Mouse (Mus musculus): ENCODE measurements at regions not wholly inside any gene's neighbourhood (a gene's known extent, or its start where the extent isn't known, plus 50 kb on each side); places are given as distances from the start of the nearest gene placed in this dataset.

- no peak for DNase-seq (ENCODE audit: low read depth, low spot score)
Measured at GRCm38 (mm10) chr9:24942943-24943342, 146.3 kb upstream of the Gm10181 start.

- DNase-seq (ENCODE audit: low read depth, low spot score) = peak; percentile 82
Measured at GRCm38 (mm10) chr9:24943830-24944229, 145.4 kb upstream of the Gm10181 start.

GRCm38 (mm10) chr9:24952516-24952915, 136.7 kb upstream of the Gm10181 start:
- DNase-seq (ENCODE audit: low read depth, low spot score) = peak; percentile 17

DNA sequence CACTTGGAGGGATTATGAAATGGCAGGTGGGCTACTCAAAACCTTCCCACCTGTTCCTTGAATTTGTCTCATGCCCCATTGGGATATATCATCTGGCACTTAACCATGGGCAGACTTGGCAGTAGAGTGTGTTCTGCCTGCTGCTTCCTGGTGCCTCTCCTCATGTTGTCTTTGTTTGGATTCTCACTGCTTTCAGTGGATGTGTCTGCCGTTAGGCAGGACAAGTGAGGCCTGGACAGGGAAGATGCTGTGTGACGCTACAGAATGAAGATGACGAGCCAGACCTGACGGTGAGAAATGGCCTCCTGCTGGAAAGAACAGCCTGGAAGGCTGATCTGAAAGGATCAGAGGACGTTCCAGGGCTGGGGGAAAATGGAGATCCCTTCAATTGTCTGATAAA, 133.6 kb upstream of the Gm10181 start:
- DNase-seq (ENCODE audit: low read depth, low spot score) = no peak

- no peak for DNase-seq (ENCODE audit: low read depth, low spot score)
Measured at GRCm38 (mm10) chr9:24956566-24956965, 132.7 kb upstream of the Gm10181 start.

DNA sequence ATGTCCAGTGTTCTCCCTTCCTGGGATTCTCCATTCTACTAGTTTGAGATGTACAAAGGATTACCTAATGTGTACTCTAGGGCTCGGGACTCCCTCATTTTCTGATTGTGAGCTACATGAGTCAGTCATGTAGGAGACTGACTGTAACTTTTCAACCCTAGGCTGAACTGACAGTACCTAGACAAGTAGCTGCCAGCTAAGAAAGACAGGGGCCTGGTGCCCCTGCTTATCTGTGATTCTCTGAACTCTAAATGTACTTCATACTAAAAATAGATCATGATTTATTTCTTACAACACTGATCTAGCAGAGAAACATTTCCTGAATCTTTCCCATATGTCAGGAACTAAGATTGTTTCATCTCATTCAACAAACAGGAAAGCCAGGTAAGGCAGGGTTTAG, 125.9 kb upstream of the Gm10181 start:
- DNase-seq (ENCODE audit: low read depth, low spot score) = no peak

- no peak for DNase-seq (ENCODE audit: low read depth, low spot score)
Measured at GRCm38 (mm10) chr9:24967571-24967970, 121.7 kb upstream of the Gm10181 start.

DNA sequence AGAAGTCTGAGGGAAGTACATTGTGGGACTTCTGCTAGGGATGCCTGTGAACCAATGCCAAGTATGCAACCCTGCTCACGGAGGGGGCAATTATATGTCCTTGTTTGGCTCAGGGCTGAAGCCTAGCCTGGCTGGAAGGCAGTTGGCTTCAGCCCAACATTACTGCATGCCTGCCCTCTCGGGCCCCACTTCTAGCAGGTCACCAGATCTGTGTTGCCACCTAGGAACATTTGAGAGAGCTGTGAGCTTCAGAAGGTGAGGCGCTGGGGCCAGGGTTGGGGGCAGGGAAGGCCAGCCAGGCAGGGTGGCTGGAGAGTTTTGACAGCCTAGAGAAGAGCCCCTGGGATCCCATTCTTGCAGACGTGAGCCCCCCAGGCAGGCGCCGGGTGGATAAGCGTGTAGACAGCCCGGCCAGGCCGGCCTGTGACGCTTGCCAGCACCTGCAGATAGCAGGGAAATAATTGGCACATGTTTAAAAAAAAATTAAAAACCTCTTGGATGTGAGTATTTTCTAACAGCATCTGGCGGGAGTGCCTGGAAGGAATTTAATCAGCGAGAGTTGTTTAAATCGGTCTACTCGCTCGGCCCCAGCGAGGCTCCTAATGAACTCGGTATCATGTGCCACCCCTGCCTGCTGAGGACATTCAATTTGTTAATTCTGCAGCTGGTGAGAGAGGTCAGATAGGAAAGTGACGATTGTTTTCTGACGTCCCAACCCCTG, 115.0 kb upstream of the Gm10181 start:
- no peak for DNase-seq (ENCODE audit: low read depth, low spot score)

GRCm38 (mm10) chr9:24982796-24983195, 106.4 kb upstream of the Gm10181 start:
- peak; percentile 23 for DNase-seq (ENCODE audit: low read depth, low spot score)

GRCm38 (mm10) chr9:24994491-24994890, 94.7 kb upstream of the Gm10181 start:
- no peak for DNase-seq (ENCODE audit: low read depth, low spot score)

GRCm38 (mm10) chr9:25021095-25021691, 68.0 kb upstream of the Gm10181 start:
- no peak for DNase-seq (ENCODE audit: low read depth, low spot score)

DNA sequence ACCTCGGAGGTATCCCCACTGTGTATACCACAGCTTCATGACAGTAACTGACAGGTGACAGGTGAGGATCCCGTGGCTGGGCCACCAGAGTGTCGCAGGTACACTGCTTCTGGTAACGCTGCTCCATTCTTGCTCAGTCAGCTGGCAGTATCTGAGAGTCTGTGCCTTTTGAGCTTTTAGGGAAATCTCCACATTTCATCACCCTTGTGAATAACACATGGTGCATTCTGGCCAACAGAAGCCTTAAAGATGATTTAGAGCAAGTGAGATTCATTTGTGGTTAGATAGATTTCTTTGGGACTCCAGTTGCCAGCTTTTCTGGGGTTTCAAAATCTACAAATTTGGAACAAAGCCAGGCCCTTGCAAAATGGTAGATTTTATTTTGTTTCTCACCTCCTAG, 66.8 kb upstream of the Gm10181 start:
- DNase-seq (ENCODE audit: low read depth, low spot score) = no peak

DNA sequence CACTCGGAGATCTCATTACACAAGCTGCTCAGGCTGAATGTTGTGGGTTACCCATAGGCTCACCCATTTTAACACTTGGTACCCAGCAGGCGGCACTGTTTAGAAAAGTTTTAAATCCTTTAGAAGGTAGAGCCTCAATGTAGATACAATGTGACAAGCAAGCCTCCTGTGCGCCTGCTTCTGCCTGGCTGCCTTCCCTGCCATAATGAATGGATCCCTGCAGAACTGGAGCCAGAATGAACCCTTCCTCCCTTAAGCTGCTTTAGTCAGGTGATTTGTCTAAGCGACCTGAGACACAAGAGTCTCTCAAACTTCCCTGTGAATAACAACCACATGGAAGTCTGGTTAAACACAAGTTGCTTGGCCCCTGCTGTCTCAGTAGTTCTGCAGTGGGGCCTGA, 64.7 kb upstream of the Gm10181 start:
- peak; percentile 33 for DNase-seq (ENCODE audit: low read depth, low spot score)

DNA sequence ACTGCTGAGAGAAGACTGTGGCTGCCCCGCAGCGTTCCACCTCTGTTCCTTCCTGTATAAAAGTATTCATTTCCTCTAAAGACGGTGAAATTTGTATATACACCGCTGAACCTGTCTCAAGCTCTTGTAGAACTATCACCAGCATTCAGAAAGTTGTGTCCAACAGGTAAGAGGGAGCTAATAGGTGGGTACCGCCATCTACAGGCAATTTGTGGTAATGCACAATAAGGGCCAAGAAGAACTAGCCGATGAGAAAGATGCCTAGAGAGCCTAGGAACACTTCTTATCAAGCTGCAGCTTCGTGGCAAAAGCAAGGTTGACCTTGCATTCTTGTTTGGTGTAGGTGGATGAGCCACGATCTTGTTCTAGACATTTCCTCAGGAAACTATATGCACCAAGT, 61.6 kb upstream of the Gm10181 start:
- peak; percentile 69 for DNase-seq (ENCODE audit: low read depth, low spot score)

DNA sequence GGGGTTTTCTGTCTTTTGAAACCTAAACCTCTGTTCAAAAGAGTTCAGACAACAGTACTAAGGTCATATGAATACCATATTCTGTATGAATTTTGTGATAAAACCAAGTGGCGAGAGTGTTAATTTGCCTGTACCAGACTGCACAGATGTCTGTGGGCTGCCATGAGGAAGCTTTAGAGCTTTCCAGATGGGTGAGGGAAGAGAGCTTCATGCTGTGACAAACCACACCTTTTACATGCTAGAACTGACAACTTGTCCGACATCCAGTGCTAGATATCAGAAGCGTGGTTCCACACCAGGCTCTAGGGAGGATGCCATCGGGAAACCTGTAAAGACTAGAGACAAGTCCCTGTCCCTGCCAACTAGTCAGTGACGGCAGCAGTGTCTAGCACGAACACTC, 60.9 kb upstream of the Gm10181 start:
- DNase-seq (ENCODE audit: low read depth, low spot score) = no peak

DNA sequence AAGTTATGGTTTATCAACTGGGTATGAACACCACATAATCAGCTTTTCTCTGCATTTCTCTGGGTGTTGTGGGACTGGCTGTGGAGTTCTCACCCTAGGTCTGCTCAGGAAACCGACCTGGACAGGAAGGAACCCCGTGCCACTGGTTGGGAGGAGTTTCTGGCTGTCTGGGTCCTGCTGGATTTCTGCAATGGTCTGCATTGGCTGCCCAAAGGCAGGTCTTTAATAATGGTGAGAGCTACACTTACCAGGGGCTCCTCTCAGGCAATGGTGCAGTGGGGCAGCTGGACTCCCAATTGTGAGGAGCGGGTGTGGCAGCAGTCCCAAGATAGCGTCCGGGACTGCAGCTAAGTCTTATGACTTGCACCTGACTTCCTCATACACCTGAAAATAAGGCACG, 57.8 kb upstream of the Gm10181 start:
- no peak for DNase-seq (ENCODE audit: low read depth, low spot score)

All from R1 (cell line).